Mouse (Mus musculus) heart, postnatal 0 days (tissue): Measurements from ENCODE around the gene Pip5k1b. TPM values are rescaled to one million over a fixed set of nuclear protein-coding genes. Genes with fewer than 3 reads are reported as not detected.

Experiments
- ATAC-seq: fragments of 200-750 bp; cut with Nextera tagmentation; 2 replicates; pipeline ENCODE4 v1.8.0; 2017; ENCODE audit warnings: low read depth, moderate number of reproducible peaks, moderate library complexity; ENCODE audit not compliant: insufficient read depth
- DNase-seq: peaks from one replicate; pipeline ENCODE4 v3.0.0-alpha.2; 2016; ENCODE audit warnings: low spot score
- H3K27ac ChIP-seq: fragments of 300-500 bp; sonication (generic); 2 replicates; pipeline ENCODE4 v1.5.1; 2014; ENCODE audit warnings: low read depth, mild to moderate bottlenecking
- H3K27me3 ChIP-seq: fragments of 300-500 bp; sonication (generic); 2 replicates; pipeline ENCODE4 v1.6.1; 2014; ENCODE audit warnings: low read length, mixed read lengths; ENCODE audit not compliant: control insufficient read depth, insufficient read depth
- H3K36me3 ChIP-seq: fragments of 300-500 bp; sonication (generic); replicated peaks from 2 replicates; pipeline ENCODE4 v1.6.1; 2014; ENCODE audit warnings: low read length, mixed read lengths; ENCODE audit not compliant: control insufficient read depth, insufficient read depth
- H3K4me1 ChIP-seq: fragments of 300-500 bp; sonication (generic); 2 replicates; pipeline ENCODE4 v1.6.1; 2014; ENCODE audit warnings: antibody characterized with exemption; ENCODE audit not compliant: control insufficient read depth, insufficient read depth
- H3K4me2 ChIP-seq: fragments of 300-500 bp; sonication (generic); 2 replicates; pipeline ENCODE4 v1.6.1; 2014; ENCODE audit warnings: low read depth, mild to moderate bottlenecking, low read length, moderate library complexity
- H3K4me3 ChIP-seq: fragments of 300-500 bp; sonication (generic); 2 replicates; pipeline ENCODE4 v1.5.1; 2014; ENCODE audit warnings: low read depth, low read length
- H3K9ac ChIP-seq: fragments of 300-500 bp; sonication (generic); replicated peaks from 2 replicates; pipeline ENCODE4 v1.6.1; 2014; ENCODE audit warnings: low read depth, low read length, mixed read lengths
- H3K9me3 ChIP-seq: fragments of 300-500 bp; sonication (generic); replicated peaks from 2 replicates; pipeline ENCODE4 v1.6.1; 2016; ENCODE audit warnings: low read length; ENCODE audit not compliant: control insufficient read depth
- CTCF ChIP-seq: IDR thresholded peaks from 2 replicates; pipeline ENCODE4 v1.5.1; 2016; ENCODE audit warnings: antibody characterized with exemption, control low read depth, low read depth
- EP300 ChIP-seq: IDR thresholded peaks from 2 replicates; pipeline ENCODE4 v1.6.1; 2016; ENCODE audit warnings: antibody characterized with exemption, low read depth
- WGBS: fragments of 180-500 bp; shearing (Covaris S2); extraction: QIAGEN DNeasy Blood & Tissue Kit; methylation state at CpG from one replicate; pipeline ENCODE4 v1.1.7; 2014; 5-methylcytosine and 5-hydroxymethylcytosine counted together
- polyA plus RNA-seq: library from polyadenylated mRNA; unstranded; fragments of >200 nt; fragmentation: Nextera tagmentation; extraction: Ambion mirVana; gene quantifications from 2 replicates; pipeline ENCODE4 v1.2.1, GENCODE M21; 2015
- total RNA-seq: library from RNA; depleted of rRNA; stranded (reverse); fragments of >200 nt; gene quantifications from 2 replicates; pipeline ENCODE4 v1.2.3, GENCODE M21; 2014; ENCODE audit warnings: low replicate concordance

Gene Pip5k1b
- total and polyA plus RNA-seq, 2 experiments from 2014 or later, result 14.0 to 19.2 TPM

- no peak overlapping the region for H3K4me3 ChIP-seq
- no peaks in the 10 kb centered on the region for H3K27me3 ChIP-seq
- no peak for DNase-seq
- H3K27ac ChIP-seq, result no peak overlapping the region; the same call in 1 of the 2 replicates
- WGBS, result 70% methylated on average over 10 of the region's 10 CpGs
- H3K9ac ChIP-seq, result no peak overlapping the region
- no peaks in the 10 kb centered on the region for H3K36me3 ChIP-seq
- TF ChIP-seq EP300 (no peak), CTCF (no peak)
- no peak for ATAC-seq
- H3K9me3 ChIP-seq, result no peaks in the 10 kb centered on the region
- 0 out of 2 replicates have a peak, but pooled peaks cover 3% of the 10 kb centered on the region for H3K4me1 ChIP-seq
- H3K4me2 ChIP-seq, result no peak overlapping the region
Observed at GRCm38 (mm10) chr19:24502736-24503421, 52.8 kb downstream of the Pip5k1b start.

GRCm38 (mm10) chr19:24501525-24501924 is 54.1 kb downstream of the Pip5k1b start:
- no peak overlapping the region for H3K27ac ChIP-seq
- H3K4me3 ChIP-seq, result no peak overlapping the region
- DNase-seq (no peak), ATAC-seq (no peak)
- no peak for TF ChIP-seq CTCF
- TF ChIP-seq EP300, result no peak
- H3K4me1 ChIP-seq, result peaks cover 11% of the 10 kb centered on the region; the same call in 1 of the 2 replicates
- no peaks in the 10 kb centered on the region for H3K27me3 ChIP-seq
- no peak overlapping the region for H3K4me2 ChIP-seq
- no peaks in the 10 kb centered on the region for H3K36me3 ChIP-seq
- no peaks in the 10 kb centered on the region for H3K9me3 ChIP-seq
- no peak overlapping the region for H3K9ac ChIP-seq

- no peak overlapping the region for H3K4me3 ChIP-seq
- no peaks in the 10 kb centered on the region for H3K27me3 ChIP-seq
- no peak for TF ChIP-seq EP300
- TF ChIP-seq CTCF, result no peak
- H3K36me3 ChIP-seq, result no peaks in the 10 kb centered on the region
- no peaks in the 10 kb centered on the region for H3K9me3 ChIP-seq
- 73% methylated on average over 5 of the region's 5 CpGs for WGBS
- no peak overlapping the region for H3K4me2 ChIP-seq
- H3K4me1 ChIP-seq, result peaks cover 7% of the 10 kb centered on the region; the same call in 1 of the 2 replicates
- H3K9ac ChIP-seq, result no peak overlapping the region
- 0 out of 2 replicates have a peak overlapping the region, but pooled peaks have one; percentile 16 for H3K27ac ChIP-seq
- no peak for ATAC-seq
- no peak for DNase-seq
Observed at GRCm38 (mm10) chr19:24500431-24500830, 55.2 kb downstream of the Pip5k1b start.

- ATAC-seq (no peak), DNase-seq (no peak)
- 79% methylated on average over 3 of the region's 3 CpGs for WGBS
- Histone ChIP-seq H3K36me3 (no peaks in the 10 kb centered on the region), H3K4me2 (no peak overlapping the region), H3K4me1 (peaks cover 7% of the 10 kb centered on the region; the same call in 1 of the 2 replicates), H3K27me3 (no peaks in the 10 kb centered on the region), H3K9ac (no peak overlapping the region), H3K4me3 (no peak overlapping the region), H3K9me3 (no peaks in the 10 kb centered on the region), H3K27ac (no peak overlapping the region)
- TF ChIP-seq CTCF, result no peak
- no peak for TF ChIP-seq EP300
Observed at GRCm38 (mm10) chr19:24499291-24499690, 56.4 kb downstream of the Pip5k1b start.

- H3K4me3 ChIP-seq, result no peak overlapping the region
- H3K9me3 ChIP-seq, result no peaks in the 10 kb centered on the region
- H3K4me2 ChIP-seq, result no peak overlapping the region
- no peak overlapping the region for H3K27ac ChIP-seq
- no peak for ATAC-seq
- TF ChIP-seq EP300 (no peak), CTCF (no peak)
- H3K4me1 ChIP-seq, result peaks cover 22% of the 10 kb centered on the region
- no peaks in the 10 kb centered on the region for H3K36me3 ChIP-seq
- DNase-seq, result no peak
- 62% methylated on average over 4 of the region's 4 CpGs for WGBS
- no peaks in the 10 kb centered on the region for H3K27me3 ChIP-seq
- H3K9ac ChIP-seq, result no peak overlapping the region
Observed at GRCm38 (mm10) chr19:24493887-24494286, 61.8 kb downstream of the Pip5k1b start.

- no peak overlapping the region for H3K27ac ChIP-seq
- no peak for TF ChIP-seq EP300
- no peak for TF ChIP-seq CTCF
- no peaks in the 10 kb centered on the region for H3K9me3 ChIP-seq
- H3K36me3 ChIP-seq, result no peaks in the 10 kb centered on the region
- H3K4me2 ChIP-seq, result no peak overlapping the region
- 72% methylated on average over 3 of the region's 3 CpGs for WGBS
- no peak overlapping the region for H3K9ac ChIP-seq
- H3K27me3 ChIP-seq, result no peaks in the 10 kb centered on the region
- DNase-seq (no peak), ATAC-seq (no peak)
- H3K4me1 ChIP-seq, result peaks cover 24% of the 10 kb centered on the region
- no peak overlapping the region for H3K4me3 ChIP-seq
Observed at GRCm38 (mm10) chr19:24491824-24492223, 63.8 kb downstream of the Pip5k1b start.
